Mouse (Mus musculus) myocyte (in vitro differentiated cells): ENCODE results near the gene Fam189b. TPM values are rescaled to one million over a fixed set of nuclear protein-coding genes. Genes with fewer than 3 reads are reported as not detected.
A peak's percentile ranks its signal among the peaks of the same experiment; 100 is the strongest.
"Not testable (repeated sequence)": the region's sequence is repeated elsewhere in the genome, so short reads cannot be mapped to it uniquely, and the experiment has no call there.

Source experiments
- H3K27me3 ChIP-seq: one replicate; pipeline ENCODE4 v1.6.1; 2011; ENCODE audit not compliant: control insufficient read depth, insufficient read depth, insufficient read length
- H3K36me3 ChIP-seq: one replicate; pipeline ENCODE4 v1.6.1; 2011; ENCODE audit not compliant: control insufficient read depth, insufficient read depth
- H3K4me2 ChIP-seq: one replicate; pipeline ENCODE4 v1.6.1; 2011; ENCODE audit warnings: low read depth, control low read depth
- H3K4me3 ChIP-seq: one replicate; pipeline ENCODE4 v1.5.1; 2011; ENCODE audit warnings: mild to moderate bottlenecking, control low read depth, moderate library complexity
- H3K79me2 ChIP-seq: one replicate; pipeline ENCODE4 v1.6.1; 2011; ENCODE audit not compliant: control insufficient read depth, insufficient read depth
- H3ac ChIP-seq: one replicate; pipeline ENCODE4 v1.6.1; 2011; ENCODE audit not compliant: control insufficient read depth, insufficient read length
- CEBPB ChIP-seq: IDR thresholded peaks from 2 replicates; pipeline ENCODE4 v1.6.1; 2011; ENCODE audit warnings: mild to moderate bottlenecking, moderate library complexity; ENCODE audit not compliant: poor library complexity, insufficient read depth, severe bottlenecking
- E2F4 ChIP-seq: IDR thresholded peaks from one replicate; pipeline ENCODE4 v1.6.1; 2011; ENCODE audit warnings: mild to moderate bottlenecking, control low read depth, moderate library complexity; ENCODE audit not compliant: insufficient read depth
- MAX ChIP-seq: IDR thresholded peaks from one replicate; pipeline ENCODE4 v1.6.1; 2011; ENCODE audit warnings: low read depth, mild to moderate bottlenecking, control low read depth
- MYOD1 ChIP-seq, 3 experiments: IDR thresholded peaks; one replicate each; pipeline ENCODE4 v1.6.1; 2011; ENCODE audit warnings: control low read depth in 2 of 3, low read depth in 2 of 3, mild to moderate bottlenecking in 2 of 3, moderate library complexity in 1 of 3; ENCODE audit not compliant: insufficient read length in 2 of 3, control insufficient read depth in 1 of 3
- MYOG ChIP-seq, 3 experiments: IDR thresholded peaks; one replicate each; pipeline ENCODE4 v1.6.1; 2011; ENCODE audit warnings: control low read depth in 2 of 3, low read depth in 2 of 3, mild to moderate bottlenecking in 2 of 3; ENCODE audit not compliant: insufficient read length in 2 of 3, control insufficient read depth in 1 of 3, insufficient read depth in 1 of 3
- POLR2A ChIP-seq: IDR thresholded peaks from one replicate; pipeline ENCODE4 v1.6.1; 2011; ENCODE audit warnings: low read depth, mild to moderate bottlenecking, control low read depth, moderate library complexity; ENCODE audit not compliant: insufficient read length
- POLR2AphosphoS2 ChIP-seq: IDR thresholded peaks from one replicate; pipeline ENCODE4 v1.6.1; 2011; ENCODE audit warnings: low read depth, control low read depth; ENCODE audit not compliant: insufficient read length
- REST ChIP-seq: IDR thresholded peaks from one replicate; pipeline ENCODE4 v1.6.1; 2011; ENCODE audit warnings: mild to moderate bottlenecking, control low read depth, moderate library complexity; ENCODE audit not compliant: insufficient read depth, insufficient read length
- SRF ChIP-seq: IDR thresholded peaks from one replicate; pipeline ENCODE4 v1.6.1; 2011; ENCODE audit warnings: low read depth; ENCODE audit not compliant: control insufficient read depth, insufficient read length
- TCF12 ChIP-seq: IDR thresholded peaks from one replicate; pipeline ENCODE4 v1.6.1; 2011; ENCODE audit warnings: mild to moderate bottlenecking, control low read depth; ENCODE audit not compliant: poor library complexity, insufficient read depth, severe bottlenecking
- TCF3 ChIP-seq: IDR thresholded peaks from one replicate; pipeline ENCODE4 v1.6.1; 2011; ENCODE audit warnings: low read depth, control low read depth; ENCODE audit not compliant: insufficient read length
- USF1 ChIP-seq: IDR thresholded peaks from one replicate; pipeline ENCODE4 v1.6.1; 2011; ENCODE audit warnings: low read depth, mild to moderate bottlenecking, control low read depth, moderate library complexity
- polyA plus RNA-seq: library from polyadenylated mRNA; unstranded; fragments of >200 nt; fragmentation: generic; extraction: Trizol; gene quantifications from one replicate; pipeline ENCODE4 v1.2.1, GENCODE M21; 2012; ENCODE audit warnings: missing spikeins

The Fam189b gene
- polyA plus RNA-seq, 1 experiment: 15.0 TPM

DNA sequence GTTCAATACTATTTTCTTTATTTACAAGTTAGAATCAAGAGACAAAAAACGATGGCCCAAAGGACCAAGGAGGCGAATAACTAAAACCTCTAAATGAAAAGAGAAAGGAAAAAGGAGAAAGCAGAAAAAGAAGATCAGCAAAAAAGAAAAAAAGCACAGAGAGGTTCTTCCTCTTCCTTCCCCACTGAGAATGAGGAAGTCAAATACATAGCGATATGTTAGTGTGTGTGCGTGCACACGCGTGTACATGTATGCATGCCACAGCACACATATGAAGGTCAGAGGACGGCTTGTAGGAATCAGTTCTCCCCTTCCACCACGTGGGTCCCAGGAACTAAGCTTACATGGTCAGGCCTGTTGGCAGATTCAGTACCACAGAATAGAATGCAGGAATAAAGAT lies 26.0 kb upstream of the Fam189b start:
- Histone ChIP-seq H3K4me3 (no peak overlapping the region), H3ac (no peak overlapping the region), H3K79me2 (no peaks in the 10 kb centered on the region), H3K27me3 (peaks cover 35% of the 10 kb centered on the region), H3K4me2 (no peak overlapping the region), H3K36me3 (no peaks in the 10 kb centered on the region)
- no peak for TF ChIP-seq POLR2AphosphoS2
- no peak for TF ChIP-seq SRF
- TF ChIP-seq CEBPB: no peak

DNA sequence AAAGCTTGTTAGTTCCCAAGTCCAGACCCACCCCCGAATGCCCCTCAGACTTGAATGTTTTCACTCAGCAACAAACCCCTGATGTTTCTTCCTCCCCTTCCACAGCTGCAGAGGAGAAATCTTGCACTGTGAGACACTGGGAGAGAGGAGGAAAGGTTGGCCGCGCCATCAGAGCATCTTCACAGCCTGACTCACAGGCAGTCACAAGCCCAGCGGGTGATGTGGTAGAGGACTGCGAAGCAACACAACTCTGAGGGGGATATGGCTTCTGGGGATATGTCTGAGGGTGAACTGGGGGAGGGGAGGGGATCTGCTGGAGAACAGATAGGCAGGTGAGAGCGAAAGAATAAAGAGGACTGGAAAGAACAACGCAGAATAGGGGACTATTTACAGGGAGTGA lies 24.3 kb upstream of the Fam189b start:
- Histone ChIP-seq H3ac (no peak overlapping the region), H3K27me3 (peaks cover 27% of the 10 kb centered on the region), H3K36me3 (no peaks in the 10 kb centered on the region), H3K79me2 (no peaks in the 10 kb centered on the region), H3K4me3 (no peak overlapping the region), H3K4me2 (no peak overlapping the region)
- TF ChIP-seq SRF (no peak), MAX (no peak), POLR2A (no peak), E2F4 (no peak), TCF3 (no peak), MYOG (IDR thresholded peaks at IDR 0.05; ENCODE audit: control insufficient read depth in 1 of 3, insufficient read depth in 1 of 3, insufficient read length in 2 of 3, low read depth in 2 of 3) (no peak), TCF12 (no peak), POLR2AphosphoS2 (no peak), MYOD1 (IDR thresholded peaks at IDR 0.05; ENCODE audit: control insufficient read depth in 1 of 3, insufficient read length in 2 of 3, low read depth in 2 of 3) (no peak), USF1 (no peak), CEBPB (no peak), REST (no peak)

DNA sequence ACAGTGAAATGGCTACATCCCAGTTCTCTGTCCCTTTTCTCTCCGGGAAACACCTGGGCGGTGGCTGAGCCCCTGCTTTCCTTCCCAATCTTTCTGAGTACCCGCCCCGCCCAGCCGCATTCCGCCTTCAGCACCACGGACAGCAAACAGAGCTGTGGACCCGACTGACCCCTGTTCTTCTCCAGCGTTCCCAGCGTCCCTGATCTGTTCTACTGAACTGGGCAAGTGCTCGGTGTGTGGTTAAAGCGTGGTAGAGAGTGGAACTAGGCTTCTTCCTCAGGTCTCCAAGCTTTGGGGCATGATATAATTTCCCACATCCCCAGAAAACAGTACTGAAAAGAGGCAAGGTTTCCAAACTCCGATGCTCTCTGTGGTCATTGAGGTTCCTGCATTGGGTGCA lies 23.7 kb upstream of the Fam189b start:
- Histone ChIP-seq H3K36me3 (no peaks in the 10 kb centered on the region), H3K4me3 (no peak overlapping the region), H3K27me3 (peaks cover 23% of the 10 kb centered on the region), H3K4me2 (peak overlapping the region; percentile 56), H3ac (no peak overlapping the region), H3K79me2 (no peaks in the 10 kb centered on the region)
- TF ChIP-seq REST: peak; percentile 94
- no peak for TF ChIP-seq CEBPB

DNA sequence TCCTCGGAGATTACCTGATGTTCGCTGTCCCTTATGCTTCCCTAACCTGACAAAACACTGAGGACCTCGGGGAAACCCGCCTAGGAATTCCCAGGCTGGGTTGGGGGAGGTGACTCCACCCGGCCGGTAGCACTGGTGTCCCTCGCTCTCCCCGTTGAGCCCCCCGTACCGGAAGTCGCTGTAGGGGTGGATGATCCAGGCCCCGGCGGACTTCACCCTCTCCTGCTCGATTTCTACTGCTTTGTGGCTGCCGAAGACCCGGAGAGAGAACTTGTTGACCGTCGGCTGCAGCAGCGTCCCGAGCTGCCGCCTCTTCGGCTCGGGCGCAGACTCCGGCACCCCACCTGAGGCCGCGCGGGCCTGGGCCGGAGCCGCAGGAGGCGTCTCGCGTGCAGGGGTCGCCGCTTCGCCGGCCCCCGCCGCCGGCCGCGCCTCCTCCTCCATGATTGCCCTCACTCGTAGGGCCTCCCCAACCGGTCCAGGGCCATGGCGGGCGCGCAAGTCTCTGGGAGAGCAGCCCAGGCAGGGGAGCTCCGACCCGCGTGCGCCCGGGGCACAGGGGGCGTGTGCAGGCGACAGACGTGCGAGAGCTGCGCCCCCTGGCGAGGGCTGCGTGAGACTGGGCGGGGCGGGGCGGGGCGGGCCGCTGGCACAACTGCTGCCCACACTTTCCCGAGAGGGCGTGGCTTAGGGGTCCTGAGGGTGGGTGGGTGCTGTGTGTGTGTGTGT lies 23.2 kb upstream of the Fam189b start, which contains the start of gene Hcn3:
Hcn3 (minus strand) TSS at position 581 of the 729 bp plus-strand sequence.
- Histone ChIP-seq H3K4me2 (peak within 1 kb of the TSS; percentile 56), H3K79me2 (no peaks in the 10 kb centered on the region), H3K36me3 (no peaks in the 10 kb centered on the region), H3ac (no peak within 1 kb of the TSS), H3K27me3 (peaks cover 22% of the 10 kb centered on the region), H3K4me3 (no peak within 1 kb of the TSS)
- TF ChIP-seq TCF12: no peak
- peak in 1 of 3 experiments; percentile 2 for TF ChIP-seq MYOD1 (IDR thresholded peaks at IDR 0.05; ENCODE audit: control insufficient read depth in 1 of 3, insufficient read length in 2 of 3, low read depth in 2 of 3)
- TF ChIP-seq CEBPB: no peak
- TF ChIP-seq MYOG (IDR thresholded peaks at IDR 0.05; ENCODE audit: control insufficient read depth in 1 of 3, insufficient read depth in 1 of 3, insufficient read length in 2 of 3, low read depth in 2 of 3): peak in 1 of 3 experiments; percentile 41

DNA sequence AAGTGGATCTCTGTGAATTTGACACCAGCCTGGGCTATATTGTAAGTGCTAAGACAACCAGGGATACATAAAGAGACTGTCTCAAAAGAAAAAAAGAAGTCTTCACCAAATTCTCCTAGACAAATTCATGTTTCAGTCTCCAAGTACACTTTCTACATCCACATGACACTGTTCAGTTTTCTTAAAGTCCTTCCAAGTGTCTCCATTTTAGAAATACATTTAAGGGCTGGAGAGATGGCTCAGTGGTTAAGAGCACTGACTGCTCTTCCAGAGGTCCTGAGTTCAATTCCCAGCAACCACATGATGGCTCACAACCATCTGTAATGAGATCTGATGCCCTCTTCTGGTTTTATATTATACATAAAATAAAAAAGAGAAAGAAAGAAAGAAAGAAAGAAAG lies 21.7 kb upstream of the Fam189b start:
- not testable (repeated sequence) for H3K4me3 ChIP-seq, H3ac ChIP-seq, H3K36me3 ChIP-seq, H3K4me2 ChIP-seq
- Histone ChIP-seq H3K27me3 (peaks cover 17% of the 10 kb centered on the region), H3K79me2 (peaks cover 12% of the 10 kb centered on the region)

DNA sequence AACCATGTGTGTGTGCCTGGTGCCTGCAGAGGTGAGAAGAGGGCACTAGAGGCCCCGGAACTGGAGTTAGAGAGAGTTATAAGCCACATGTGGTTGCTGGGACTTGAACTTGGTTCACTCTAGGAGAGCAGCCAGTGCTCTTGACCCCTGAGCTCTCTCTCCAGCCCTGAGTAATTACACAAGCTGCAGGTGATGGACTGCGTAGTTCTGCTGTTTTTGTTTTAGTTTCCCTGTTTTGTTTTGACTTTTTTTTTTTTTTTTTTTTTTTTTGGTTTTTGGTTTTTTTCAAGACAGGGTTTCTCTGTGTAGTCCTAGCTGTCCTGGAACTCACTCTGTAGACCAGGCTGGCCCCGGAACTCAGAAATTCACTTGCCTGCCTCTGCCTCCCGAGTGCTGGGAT lies 21.2 kb upstream of the Fam189b start:
- H3ac ChIP-seq: no peak overlapping the region
- peaks cover 16% of the 10 kb centered on the region for H3K27me3 ChIP-seq
- no peak overlapping the region for H3K4me3 ChIP-seq
- no peaks in the 10 kb centered on the region for H3K36me3 ChIP-seq
- TF ChIP-seq REST (no peak), SRF (no peak), USF1 (no peak), TCF3 (no peak), TCF12 (no peak), POLR2A (no peak), MYOG (IDR thresholded peaks at IDR 0.05; ENCODE audit: control insufficient read depth in 1 of 3, insufficient read depth in 1 of 3, insufficient read length in 2 of 3, low read depth in 2 of 3) (no peak), POLR2AphosphoS2 (no peak), CEBPB (no peak), MYOD1 (IDR thresholded peaks at IDR 0.05; ENCODE audit: control insufficient read depth in 1 of 3, insufficient read length in 2 of 3, low read depth in 2 of 3) (no peak), E2F4 (no peak), MAX (no peak)
- H3K79me2 ChIP-seq: peaks cover 16% of the 10 kb centered on the region
- H3K4me2 ChIP-seq: no peak overlapping the region
